Mouse (Mus musculus) small intestine, adult 2 months (tissue): ENCODE results near the gene 4933415F23Rik.

Source experiments
- CTCF ChIP-seq: fragments of 200-500 bp; IDR thresholded peaks from 2 replicates; pipeline ENCODE4 v1.5.1; 2012; ENCODE audit warnings: low read depth, mild to moderate bottlenecking, control low read depth, inconsistent platforms, low read length, moderate library complexity, mixed read lengths; ENCODE audit not compliant: insufficient replicate concordance, insufficient read length; ENCODE audit errors: extremely low read depth
- POLR2A ChIP-seq: fragments of 200-500 bp; IDR thresholded peaks from 2 replicates; pipeline ENCODE4 v1.6.1; 2012; ENCODE audit warnings: low read depth, mild to moderate bottlenecking, control low read depth, inconsistent platforms, low read length, moderate library complexity

- TF ChIP-seq CTCF (no peak), POLR2A (no peak)
Measured at GRCm38 (mm10) chr1:23061614-23062373, 40.3 kb downstream of the 4933415F23Rik start.
